Mouse (Mus musculus): ENCODE data around the gene Upb1.
"Not testable (repeated sequence)": the region's sequence is repeated elsewhere in the genome, so short reads cannot be mapped to it uniquely, and the experiment has no call there.

Upb1 gene

DNA sequence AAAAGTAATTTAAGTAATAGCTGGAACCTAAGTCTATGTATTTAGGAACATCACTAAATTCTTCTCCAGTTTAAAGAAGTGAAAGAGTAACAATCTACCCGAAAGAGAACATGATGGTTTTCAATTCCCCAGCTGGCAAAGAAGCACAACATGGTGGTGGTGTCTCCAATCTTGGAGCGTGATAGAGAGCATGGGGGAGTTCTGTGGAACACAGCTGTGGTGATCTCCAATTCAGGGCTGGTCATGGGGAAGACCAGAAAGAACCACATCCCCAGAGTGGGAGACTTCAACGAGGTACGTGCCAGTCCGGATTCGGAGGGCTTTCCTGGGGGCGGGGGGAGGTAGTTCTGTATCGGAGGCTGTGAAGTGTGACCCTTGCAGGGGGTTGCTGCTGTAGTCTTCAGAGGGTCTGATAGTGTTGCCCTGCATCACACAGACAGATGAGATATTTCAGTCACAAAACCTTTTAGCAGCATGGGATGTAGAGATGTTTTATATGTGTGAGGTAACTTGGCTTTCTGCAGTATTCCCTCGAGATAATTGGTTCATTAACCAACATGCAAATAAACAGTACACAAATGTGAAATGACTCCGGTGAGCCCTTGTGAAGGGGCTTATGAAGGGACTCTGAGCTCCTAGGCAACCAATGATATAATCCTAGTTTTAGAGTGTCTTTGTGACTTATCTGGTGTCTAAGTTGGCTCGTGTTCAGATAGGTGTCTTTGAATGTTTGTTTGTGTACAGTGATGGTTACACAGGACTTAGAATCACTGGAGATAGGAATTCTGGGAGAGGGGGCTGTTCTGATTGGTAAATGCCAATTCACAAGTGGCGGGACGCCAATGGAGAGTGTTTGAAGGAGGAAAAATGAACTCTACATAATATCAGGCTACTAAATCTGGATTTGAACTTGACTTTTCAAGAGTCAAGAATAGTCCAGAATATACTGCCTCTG, 27.4 kb downstream of the Upb1 start:
- DNase-seq: no peak

DNA sequence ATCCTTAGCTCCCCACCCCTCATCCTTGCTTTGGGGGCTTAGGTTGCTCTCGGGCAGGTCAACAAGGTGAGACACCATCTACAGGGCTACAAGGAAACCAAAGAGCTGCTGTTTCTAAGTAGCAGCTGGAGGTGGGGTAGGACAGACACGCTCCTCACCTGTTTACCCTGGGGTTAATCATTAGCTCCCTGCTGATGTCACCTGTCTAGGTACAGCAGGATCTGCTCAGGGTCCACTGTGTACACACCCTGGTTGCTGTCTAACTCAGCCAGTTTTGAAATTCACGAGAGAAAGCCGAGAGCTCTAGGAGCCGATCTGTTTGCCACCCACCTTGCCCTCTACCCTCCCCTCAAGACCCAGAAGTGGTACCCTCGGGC, 28.1 kb downstream of the Upb1 start:
- DNase-seq: peak; percentile 79

DNA sequence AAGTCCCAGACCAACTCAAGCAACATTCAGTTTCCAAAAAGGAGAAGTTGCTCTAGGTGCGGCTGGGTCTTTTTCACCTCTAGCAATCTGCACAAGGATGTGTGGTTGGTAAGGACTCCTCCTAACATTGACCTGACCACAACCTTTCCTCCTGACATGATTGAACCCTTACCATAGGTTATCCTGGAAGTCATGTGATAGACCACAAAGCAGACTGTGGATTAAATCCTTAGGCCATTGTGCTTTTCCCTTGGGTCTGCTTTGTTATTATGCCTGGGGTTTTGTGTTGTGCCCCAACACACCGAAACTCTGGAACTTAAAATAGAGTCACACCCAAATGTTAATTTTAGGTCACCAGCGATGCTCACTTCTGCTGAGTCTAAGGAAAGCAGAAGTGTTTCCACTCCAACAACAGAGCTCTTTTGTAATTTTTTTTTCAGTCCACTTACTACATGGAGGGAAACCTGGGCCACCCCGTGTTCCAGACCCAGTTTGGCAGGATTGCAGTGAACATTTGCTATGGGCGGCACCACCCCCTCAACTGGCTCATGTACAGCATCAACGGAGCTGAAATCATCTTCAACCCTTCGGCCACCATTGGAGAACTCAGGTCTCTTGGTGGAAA, 28.7 kb downstream of the Upb1 start:
- no peak for DNase-seq

DNA sequence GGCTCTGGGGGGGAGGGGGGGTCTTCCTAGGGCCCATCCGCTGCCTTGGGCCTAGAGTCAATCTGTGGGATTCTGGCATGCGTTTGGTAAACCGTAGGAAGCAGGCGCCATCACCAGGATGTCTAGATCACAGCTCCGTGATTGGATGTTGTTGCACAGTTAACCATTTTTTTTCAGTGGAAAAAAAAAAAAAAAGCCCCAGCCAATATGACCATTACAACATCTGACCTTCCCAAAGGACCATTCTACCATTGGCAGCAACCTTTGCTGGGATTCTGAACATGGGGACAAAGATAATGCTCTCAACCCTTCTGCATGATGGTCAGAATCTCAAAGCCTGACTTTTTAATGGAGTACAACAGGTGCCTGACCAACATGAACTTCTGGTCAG, 29.2 kb downstream of the Upb1 start:
- DNase-seq: no peak

DNA sequence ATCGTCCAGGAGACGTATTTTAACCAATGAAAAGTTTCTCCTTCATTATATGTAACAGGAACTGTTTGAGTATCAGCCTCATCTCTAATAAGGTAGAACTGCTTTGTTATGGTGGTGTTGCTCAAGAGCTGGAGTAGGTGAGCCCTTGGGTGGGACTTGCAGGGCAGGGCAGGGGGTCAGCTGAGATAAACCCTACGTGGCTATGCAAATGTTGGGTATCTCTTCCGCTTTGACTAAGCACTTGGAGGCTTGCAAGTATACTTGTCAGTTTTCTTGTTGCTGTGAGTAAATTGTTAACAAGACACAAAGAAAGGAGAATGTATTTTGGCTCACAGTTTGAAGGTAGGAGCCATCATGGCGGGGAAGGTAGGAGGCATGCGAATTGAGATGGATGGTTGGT, 29.7 kb downstream of the Upb1 start:
- DNase-seq: no peak

DNA sequence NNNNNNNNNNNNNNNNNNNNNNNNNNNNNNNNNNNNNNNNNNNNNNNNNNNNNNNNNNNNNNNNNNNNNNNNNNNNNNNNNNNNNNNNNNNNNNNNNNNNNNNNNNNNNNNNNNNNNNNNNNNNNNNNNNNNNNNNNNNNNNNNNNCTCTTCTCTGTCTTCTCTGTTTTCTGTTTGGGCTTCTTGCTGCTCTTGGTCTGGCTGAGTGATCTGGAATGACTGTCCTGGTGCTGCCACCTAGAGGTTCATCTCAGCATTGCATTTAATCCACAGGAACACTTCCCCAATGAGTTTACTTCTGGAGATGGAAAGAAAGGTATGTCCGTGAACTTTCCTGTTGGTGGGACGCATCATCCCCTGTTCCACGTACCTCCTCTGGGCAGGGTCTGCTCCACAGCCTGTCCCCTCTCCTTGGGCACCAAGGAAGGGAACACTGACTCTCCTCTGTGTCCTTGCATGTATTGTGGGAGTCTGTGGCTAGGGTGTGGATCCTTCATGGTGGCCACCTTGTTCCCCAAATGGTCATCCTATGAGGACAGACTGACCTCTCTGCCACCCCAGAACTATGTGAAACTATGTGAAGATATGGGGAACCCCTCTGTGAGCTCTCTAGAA, 35.8 kb downstream of the Upb1 start:
- peak; percentile 89 for DNase-seq

DNA sequence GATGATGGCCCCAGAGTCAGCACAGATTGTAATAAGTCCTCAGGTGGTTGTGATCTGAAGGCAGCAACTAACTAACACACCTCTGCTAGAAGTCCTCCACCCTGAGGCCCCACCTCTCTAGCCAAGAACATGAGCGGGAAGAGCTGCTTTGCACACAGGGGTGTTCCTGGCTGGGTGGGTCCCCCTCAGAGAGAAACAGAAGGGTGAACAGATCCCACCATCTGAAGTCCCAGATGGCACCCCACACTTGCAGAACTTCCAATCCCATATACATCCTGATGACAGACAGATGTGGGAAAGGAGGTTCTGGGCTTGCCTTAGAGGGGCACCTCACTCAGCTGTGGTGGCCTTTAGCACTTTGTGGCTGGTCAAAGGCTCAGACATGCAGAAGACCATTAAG, 36.4 kb downstream of the Upb1 start:
- DNase-seq: no peak

DNA sequence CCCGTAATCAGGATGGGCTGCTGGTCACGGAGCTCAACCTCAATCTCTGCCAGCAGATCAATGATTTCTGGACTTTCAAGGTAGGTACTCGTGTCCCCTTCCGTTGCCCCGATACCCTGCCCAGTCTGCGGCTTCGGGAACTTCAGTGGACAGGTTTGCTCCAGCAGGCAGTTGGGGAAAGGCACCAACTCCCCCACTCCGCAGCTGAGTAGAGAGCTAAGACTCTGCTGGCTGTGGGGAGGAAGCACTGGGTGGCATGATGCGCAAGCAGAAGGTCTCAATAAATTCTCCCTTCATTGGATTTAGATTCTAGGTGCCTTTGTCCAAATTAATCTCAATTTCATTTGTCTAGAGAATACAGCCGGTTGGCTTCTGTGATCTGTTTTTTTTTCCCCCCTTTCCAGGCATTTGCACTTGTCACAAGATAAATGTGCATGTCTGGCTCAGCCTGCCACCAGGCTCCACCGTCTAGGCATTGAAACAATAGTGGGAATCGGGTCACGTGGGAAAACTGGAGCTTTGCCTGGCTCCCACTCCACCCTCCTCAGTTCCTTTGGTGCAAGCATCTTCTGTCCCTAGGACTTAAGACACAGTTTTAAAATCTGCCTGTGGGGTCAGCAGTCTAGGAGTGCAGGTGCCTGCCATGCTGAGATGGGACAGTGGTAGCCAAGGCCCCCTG, 37.4 kb downstream of the Upb1 start:
- peak; percentile 83 for DNase-seq

DNA sequence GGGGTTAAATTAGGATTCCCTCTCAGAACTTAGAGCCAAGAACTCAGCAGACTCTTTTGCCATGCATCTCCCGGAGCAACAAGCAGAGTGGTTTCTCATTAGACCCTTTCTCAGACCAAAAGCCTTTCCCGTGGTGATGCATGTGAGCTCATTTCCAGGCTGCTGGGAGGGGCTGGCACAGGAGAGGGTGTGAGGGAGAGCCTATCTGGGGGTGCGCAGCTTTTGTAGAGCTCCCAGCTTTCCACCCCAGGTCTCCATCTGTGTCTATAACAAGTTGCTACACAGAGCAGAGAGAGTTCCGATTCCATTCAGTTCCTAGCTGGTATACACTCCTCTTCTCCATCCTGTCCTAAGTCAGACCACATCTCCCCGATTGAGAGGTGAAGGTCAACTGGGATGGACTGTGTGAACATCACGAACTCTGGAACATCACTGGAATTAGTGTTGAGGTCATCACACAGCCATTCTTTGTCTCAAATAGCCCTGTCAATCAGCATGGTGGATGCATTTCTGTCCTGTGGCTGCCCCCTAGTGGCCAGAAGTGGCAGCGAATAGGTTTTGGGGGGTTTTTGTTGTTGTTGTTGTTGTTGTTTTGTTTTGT, 38.4 kb downstream of the Upb1 start:
- peak; percentile 54 for DNase-seq

DNA sequence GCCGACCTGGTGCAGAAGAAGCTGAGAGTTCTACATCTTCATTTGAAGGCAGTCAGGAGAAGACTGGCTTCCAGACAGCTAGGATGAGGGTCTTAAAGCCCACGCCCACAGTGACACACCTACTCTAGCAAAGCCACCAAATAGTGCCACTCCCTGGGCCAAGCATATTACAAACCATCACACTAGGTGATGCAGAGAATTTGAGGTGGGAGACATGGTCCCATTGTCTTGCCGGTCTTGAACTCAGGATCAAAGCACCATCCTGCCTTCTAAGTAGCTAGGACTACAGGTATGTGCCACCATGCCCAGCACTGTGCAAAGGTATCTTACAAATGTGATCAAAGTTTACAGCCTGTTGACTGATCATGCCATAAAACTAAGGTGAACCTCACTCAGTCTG, 39.8 kb downstream of the Upb1 start:
- no peak for DNase-seq

DNA sequence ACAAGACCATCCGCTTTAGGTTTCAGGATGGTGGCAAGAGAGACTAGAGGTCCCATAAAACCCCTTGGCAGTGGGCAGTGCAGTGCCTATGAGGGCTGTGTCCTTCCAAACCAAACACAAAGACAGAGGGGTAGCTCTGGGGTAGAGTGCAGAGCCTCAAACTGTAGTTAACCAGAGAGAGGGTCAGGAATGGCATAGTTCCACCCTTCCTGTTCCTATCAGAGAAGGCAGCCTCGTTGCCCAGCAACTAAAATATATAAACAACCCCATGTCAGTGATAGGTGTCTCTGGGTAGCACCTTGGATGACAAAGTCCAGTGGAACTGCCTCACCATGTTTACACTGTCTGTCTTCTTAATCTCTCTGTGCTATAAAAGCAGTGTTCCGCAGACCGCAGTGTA, 40.9 kb downstream of the Upb1 start:
- no peak for DNase-seq

DNA sequence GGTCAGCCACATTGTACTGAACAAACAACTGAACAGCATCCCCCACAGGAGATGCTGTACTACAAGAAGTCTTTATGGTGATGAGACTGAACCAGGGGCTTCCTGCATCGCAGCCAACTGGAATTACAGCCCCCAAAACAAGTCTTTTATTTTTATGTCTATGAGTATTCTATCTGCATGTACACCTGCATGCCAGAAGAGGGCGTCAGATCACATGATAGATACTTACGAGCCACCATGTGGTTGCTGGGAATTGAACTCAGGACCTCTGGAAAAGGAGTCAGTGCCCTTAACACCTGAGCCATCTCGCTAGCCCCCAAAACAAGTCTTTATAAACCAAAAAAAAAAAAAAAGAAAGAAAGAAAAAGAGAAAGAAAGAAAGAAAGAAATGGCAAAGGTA, 42.1 kb downstream of the Upb1 start:
- DNase-seq: no peak

DNA sequence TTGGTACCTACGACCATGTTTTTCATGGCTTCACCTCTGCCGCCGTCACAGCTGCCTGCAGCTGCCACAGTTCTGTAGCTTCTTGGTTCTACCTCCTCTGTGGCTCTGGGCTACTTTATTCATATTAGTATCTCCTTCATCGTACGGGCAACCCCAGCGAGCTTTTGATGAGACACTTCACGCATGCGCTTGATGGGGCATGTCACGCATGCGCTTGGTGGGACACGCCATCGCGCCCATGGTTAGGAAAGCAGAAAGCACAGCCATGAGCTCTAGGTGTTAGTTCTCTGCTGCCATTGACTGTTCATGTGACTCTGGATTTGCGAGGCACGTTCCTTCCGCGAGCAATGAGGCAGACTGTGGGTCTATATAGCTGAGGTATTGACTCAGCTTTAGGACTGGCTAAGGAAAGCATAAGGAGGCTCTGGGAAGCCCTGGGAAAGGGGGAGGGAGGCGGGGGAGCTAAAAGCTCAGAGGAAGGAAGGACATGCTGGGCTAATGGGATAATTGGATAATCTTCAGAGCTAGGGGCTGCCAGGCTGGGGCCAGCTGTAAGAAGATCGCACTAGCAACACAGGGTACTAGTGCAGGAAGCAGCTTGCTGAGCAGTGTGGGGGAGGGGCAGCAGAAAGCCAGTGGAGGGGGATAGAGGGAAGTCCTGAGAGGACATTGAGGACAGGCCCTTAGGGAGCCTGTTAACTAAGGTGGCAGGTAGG, 43.4 kb downstream of the Upb1 start:
- peak; percentile 35 for DNase-seq

DNA sequence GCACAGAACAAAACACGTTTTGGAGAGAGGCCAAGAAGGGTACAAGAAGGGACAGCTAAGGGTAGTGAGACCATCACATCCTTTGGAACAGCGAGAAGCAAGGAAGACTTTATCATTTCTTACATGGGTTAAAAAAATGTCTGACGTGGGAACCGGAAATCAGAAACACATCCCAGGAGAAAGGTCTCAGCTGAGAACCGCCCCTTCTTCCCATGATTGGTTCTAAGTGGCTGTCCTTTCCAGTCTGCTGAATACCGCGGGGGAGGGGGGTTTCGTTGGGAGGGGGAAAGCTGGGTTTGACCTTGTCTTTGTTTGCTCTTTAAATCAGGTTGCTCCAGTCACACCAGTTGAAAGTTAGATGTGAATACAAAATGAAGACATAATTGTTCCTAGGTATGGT, 44.1 kb downstream of the Upb1 start:
- no peak for DNase-seq

DNA sequence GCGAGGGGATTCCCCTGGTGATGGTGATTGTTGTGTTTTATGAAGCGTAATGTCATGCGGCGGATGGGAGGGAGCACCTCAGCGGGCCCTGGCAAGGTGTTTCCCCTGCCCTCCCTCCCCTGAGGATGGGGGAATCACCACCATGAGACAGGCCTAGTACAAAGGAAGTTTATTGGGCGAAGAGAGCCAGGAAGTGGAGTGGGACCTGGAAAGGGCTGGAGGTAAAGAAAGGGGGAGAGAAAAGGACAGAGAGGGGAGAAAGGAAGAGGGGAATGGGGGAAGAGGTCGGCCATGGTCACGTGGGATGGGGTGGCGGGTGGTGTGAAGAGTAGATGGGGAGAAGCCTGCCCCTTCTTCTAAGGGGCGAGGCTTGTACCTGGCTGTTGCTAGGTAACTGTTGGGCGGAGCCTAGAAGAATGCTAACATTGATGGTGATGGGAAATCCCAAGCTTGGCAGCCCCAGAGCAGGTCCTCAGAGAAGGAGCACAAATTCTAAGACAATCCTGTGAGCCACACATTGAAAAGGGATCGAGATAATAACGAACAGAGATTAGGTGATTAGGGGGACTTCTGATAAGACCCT, 45.7 kb downstream of the Upb1 start:
- DNase-seq: peak; percentile 69

DNA sequence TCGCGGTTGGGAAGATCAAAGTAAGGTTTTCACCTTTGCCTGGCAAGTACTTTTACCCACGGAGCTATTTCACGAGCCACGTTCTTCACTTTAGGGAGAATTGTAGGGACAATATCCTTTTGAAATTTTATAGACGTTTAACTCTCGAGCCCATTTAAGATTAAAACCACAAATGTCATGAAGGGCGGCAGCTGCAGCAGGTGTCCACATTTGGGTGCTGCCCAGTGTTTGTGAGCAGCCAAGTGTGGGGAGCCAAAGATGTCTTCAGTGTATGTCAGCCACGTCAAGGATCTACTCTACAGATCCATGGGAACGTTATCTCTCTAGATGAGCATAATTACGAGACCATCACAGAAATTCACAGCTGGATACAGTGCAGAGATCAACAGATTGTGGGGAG, 46.6 kb downstream of the Upb1 start:
- DNase-seq: no peak

DNA sequence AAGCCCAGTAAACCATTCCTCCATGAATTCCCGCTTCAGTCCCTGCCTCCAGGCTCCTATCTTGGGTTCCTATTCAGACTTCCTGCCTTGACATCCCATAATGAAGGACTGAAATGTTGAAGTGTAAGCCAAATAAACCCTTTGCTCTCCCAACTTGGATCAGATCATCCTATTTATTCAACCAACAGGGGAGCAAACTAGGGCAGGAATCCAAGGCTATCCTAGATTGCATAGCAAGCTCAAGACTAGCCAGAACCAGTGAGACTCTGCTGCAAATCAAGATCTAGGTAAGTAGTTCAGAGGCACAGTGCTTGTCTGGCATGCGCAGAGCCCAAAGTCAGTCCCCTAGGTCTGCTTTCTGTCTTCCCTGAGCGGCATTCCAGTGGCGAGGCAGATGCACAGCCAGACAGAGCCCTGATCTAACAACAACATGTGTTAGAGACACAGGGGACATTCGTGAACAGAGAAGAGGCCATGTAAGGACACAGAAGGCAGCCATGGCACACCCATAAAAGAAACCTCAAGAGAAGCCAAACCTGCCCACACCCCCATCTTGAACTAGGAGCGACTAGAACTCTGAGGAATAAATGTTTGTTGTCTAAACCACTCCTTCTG, 48.0 kb downstream of the Upb1 start:
- DNase-seq: no peak

DNA sequence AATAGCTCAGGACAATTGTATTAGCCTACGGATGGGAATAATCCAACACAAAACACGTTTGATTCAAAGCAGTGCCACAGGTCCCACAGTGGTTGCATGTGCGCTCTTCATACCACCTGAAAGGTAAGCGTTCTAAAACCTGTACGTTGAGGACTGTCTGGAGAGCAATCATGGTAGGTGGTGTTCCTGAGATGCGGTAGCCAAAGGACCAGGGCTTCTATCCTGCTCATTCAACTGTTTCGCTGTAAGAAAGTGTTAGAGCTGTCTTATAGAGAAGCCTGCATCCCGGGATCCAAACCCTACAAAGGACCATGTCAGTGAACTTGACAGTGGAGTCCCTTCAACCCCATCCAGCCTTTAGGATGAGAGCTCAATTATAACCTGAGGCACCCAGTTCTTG, 49.4 kb downstream of the Upb1 start:
- DNase-seq: no peak

DNA sequence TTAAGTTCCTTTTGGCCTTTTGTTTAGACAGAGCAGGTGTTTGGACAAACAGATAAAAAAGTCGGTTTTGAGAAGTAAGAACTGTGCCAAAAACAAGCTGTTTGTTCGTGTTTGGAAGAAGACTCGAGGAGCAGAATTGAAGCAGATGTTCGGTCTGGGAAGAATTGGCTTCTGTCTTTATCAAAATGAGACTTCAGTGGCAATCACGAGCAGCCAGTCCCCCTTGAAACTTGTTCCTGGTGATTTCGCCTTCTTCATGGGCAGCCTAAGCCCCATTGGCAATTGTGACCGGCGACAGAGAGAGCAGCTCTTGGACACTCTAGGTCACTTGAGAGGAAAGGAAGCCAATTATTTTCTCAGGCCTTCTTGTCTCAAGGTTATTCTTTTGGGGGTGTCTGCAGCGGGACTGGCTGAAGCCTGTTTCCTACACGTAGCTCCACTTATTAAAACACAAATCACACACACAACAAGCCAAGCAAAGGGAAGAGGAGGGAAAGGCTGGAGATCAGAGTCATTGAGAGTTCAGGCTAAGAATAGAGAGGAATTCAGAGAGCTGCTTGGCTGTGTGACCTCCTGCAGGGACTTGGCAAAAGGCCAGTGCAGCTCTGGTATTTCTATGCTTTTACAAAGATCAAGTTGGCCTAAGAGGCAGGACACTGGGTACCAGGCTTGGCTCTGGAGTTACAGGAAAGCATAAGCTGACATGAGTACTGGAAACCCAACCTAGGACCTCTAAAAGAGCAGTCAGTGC, 50.3 kb downstream of the Upb1 start:
- peak; percentile 91 for DNase-seq

DNA sequence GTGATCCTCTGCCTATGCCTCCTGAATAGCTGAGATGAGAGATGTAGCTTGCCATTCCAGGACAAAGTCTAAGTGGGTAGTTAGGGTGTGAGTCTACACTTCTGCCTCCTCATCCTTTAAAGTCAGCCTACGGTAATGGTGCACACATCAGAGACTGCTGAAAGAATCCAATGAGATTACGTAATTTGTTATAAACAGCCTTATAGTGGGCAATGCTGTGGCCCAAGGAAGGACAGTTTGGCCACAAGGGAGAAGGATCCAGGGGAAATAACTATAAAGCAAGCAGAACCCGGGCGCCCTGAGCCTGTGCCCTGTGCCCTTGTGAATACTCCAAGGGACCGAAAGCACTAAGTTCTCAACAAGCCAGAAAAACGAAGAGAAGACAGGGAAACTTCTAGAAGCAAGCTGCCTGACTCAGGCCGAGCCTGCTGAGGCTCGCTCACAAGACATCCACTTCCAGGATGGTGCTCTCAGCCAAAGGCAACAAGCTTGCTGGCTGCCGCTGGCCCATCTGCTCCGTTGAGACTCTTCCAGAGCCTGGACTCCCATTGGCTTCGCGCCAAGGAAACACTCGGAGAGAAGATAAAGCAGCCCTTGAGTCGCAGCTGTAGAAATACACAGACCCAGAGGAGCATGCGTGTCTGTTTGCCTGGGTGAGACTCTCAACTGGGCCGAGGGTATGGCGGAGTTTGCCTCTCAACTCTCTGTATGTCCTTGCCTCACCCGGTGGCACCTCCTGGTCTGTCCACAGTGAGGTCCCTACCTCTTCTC, 55.3 kb downstream of the Upb1 start:
- DNase-seq: not testable (repeated sequence)
